Mouse (Mus musculus): ENCODE measurements around the gene F3. TPM values are rescaled to one million over a fixed set of nuclear protein-coding genes. Genes with fewer than 3 reads are reported as not detected.
A peak's percentile ranks its signal among the peaks of the same experiment; 100 is the strongest.

Gene F3
- polyA plus RNA-seq, 1 experiment from 2014 or later = 6.3 TPM

- no peak overlapping the region for H3K4me3 ChIP-seq
- no peak overlapping the region for H3K4me2 ChIP-seq
- no peaks in the 10 kb centered on the region for H3K27me3 ChIP-seq (replicated peaks)
- H3K27ac ChIP-seq (ENCODE audit: poor library complexity, severe bottlenecking) = no peak overlapping the region
- no peaks in the 10 kb centered on the region for H3K9me3 ChIP-seq (replicated peaks)
- H3K9ac ChIP-seq = no peak overlapping the region
- no peaks in the 10 kb centered on the region for H3K36me3 ChIP-seq
- H3K4me1 ChIP-seq (replicated peaks) = no peaks in the 10 kb centered on the region
- no peak for ATAC-seq (ENCODE audit: insufficient number of reproducible peaks, low FRiP score)
- 82% methylated on average over 3 of the region's 3 CpGs for WGBS
Observed at GRCm38 (mm10) chr3:121689697-121690096, 33.6 kb upstream of the F3 start.

DNA sequence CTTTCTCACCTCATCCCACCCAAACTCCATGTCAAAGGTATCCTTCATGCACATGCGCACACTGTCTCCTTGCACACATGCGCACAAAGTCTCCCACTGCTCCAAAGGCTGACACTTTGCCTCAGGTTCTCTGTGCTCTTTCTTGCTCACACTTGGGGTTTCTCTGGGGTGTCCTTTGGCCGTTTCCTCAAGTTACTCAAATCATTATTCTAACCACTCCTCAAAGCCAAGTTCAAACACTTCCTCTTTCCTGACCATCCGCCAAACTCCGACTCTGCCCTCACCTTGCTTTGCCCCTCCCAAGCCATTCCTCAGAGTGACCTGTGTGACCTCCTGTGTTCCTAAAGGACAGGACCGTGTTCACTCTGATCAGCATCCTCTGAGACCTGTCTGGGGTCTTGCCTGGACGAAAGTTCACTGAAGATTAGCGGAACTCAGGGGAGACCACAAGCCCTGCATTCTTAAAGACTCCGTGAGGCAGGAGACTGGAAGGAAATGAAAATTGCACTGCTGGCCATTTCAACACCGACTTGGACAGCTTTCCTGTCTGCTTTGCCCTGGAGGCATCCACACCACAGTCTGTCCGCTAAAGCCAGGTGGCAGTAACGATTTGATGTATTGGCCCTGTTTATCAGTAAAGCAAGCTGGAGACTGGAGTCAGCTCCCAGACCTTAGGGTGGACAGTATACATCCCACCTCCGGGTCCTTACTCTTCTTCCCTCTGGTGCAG is 30.2 kb upstream of the F3 start:
- no peaks in the 10 kb centered on the region for H3K27me3 ChIP-seq (replicated peaks)
- no peak overlapping the region for H3K9ac ChIP-seq
- no peaks in the 10 kb centered on the region for H3K9me3 ChIP-seq (replicated peaks)
- ATAC-seq (ENCODE audit: insufficient number of reproducible peaks, low FRiP score) = no peak
- no peaks in the 10 kb centered on the region for H3K36me3 ChIP-seq
- no peak overlapping the region for H3K27ac ChIP-seq (ENCODE audit: poor library complexity, severe bottlenecking)
- no peak overlapping the region for H3K4me3 ChIP-seq
- no peaks in the 10 kb centered on the region for H3K4me1 ChIP-seq (replicated peaks)
- no peak overlapping the region for H3K4me2 ChIP-seq
- 67% methylated on average over 13 of the region's 13 CpGs for WGBS

DNA sequence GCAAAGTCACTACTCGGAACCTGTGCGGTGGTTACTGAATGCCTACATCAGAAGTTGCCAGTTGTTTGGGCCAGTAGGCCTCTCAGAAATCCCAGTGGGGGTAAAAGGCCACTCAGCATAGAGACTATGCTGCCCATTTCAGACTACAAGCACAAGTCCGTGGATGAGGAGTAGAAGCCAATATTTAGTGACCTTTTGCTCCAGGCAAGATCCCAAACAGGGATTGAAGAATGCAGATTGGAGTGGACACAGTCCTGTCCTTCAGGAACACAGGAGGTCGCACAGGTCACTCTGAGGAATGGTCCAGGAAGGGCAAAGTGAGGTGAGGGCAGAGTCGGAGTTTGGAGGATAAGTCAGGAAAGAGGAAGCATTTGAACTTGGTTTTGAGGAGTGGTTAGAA is 29.6 kb upstream of the F3 start:
- Histone ChIP-seq H3K4me3 (no peak overlapping the region), H3K27ac (ENCODE audit: poor library complexity, severe bottlenecking) (no peak overlapping the region), H3K9ac (no peak overlapping the region), H3K4me1 (replicated peaks) (no peaks in the 10 kb centered on the region), H3K36me3 (no peaks in the 10 kb centered on the region), H3K4me2 (no peak overlapping the region), H3K9me3 (replicated peaks) (no peaks in the 10 kb centered on the region), H3K27me3 (replicated peaks) (no peaks in the 10 kb centered on the region)
- WGBS = 79% methylated on average over 5 of the region's 5 CpGs
- no peak for ATAC-seq (ENCODE audit: insufficient number of reproducible peaks, low FRiP score)

- WGBS = 83% methylated on average over 7 of the region's 7 CpGs
Observed at GRCm38 (mm10) chr3:121697169-121697568, 26.2 kb upstream of the F3 start.

GRCm38 (mm10) chr3:121699401-121699800 is 23.9 kb upstream of the F3 start:
- Histone ChIP-seq H3K36me3 (no peaks in the 10 kb centered on the region), H3K9me3 (replicated peaks) (no peaks in the 10 kb centered on the region), H3K9ac (no peak overlapping the region), H3K27ac (ENCODE audit: poor library complexity, severe bottlenecking) (no peak overlapping the region), H3K4me1 (replicated peaks) (peaks cover 15% of the 10 kb centered on the region), H3K27me3 (replicated peaks) (no peaks in the 10 kb centered on the region), H3K4me2 (no peak overlapping the region), H3K4me3 (no peak overlapping the region)
- WGBS = 75% methylated on average over 4 of the region's 4 CpGs
- ATAC-seq (ENCODE audit: insufficient number of reproducible peaks, low FRiP score) = no peak

More at GRCm38 (mm10) chr3:121697169-121697568, 26.2 kb upstream of the F3 start:
- Histone ChIP-seq H3K4me3 (no peak overlapping the region), H3K4me1 (replicated peaks) (peaks cover 15% of the 10 kb centered on the region), H3K36me3 (no peaks in the 10 kb centered on the region), H3K4me2 (no peak overlapping the region), H3K27me3 (replicated peaks) (no peaks in the 10 kb centered on the region), H3K9ac (no peak overlapping the region), H3K27ac (ENCODE audit: poor library complexity, severe bottlenecking) (no peak overlapping the region), H3K9me3 (replicated peaks) (no peaks in the 10 kb centered on the region)
- no peak for ATAC-seq (ENCODE audit: insufficient number of reproducible peaks, low FRiP score)

DNA sequence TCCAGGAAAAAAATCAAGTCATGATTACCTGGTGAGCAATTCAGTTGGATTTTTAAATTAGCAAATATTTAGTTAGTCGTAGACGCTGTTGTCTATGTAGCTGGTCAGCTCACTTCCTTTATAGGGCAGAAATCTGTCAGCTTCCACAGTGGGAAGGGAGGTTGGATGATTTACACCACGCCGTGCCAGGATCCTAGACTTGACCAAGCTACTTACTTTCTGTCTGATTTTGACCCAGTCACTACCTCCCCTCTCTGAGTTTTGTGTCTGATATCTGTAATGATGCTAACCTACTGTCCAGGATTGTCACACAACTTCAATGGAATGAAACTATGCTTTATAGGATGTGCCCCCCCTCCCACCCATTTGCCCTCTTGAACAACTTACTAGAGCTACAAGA is 23.5 kb upstream of the F3 start:
- H3K4me3 ChIP-seq = no peak overlapping the region
- H3K4me2 ChIP-seq = peak overlapping the region; percentile 41; the same call in 1 of the 2 replicates
- H3K9me3 ChIP-seq (replicated peaks) = no peaks in the 10 kb centered on the region
- 85% methylated on average over 4 of the region's 4 CpGs for WGBS
- peaks cover 15% of the 10 kb centered on the region for H3K4me1 ChIP-seq (replicated peaks)
- H3K9ac ChIP-seq = no peak overlapping the region
- H3K27me3 ChIP-seq (replicated peaks) = no peaks in the 10 kb centered on the region
- no peak for ATAC-seq (ENCODE audit: insufficient number of reproducible peaks, low FRiP score)
- H3K27ac ChIP-seq (ENCODE audit: poor library complexity, severe bottlenecking) = no peak overlapping the region
- no peaks in the 10 kb centered on the region for H3K36me3 ChIP-seq

- peak overlapping the region; percentile 41 for H3K4me2 ChIP-seq
- no peaks in the 10 kb centered on the region for H3K36me3 ChIP-seq
- H3K9ac ChIP-seq = no peak overlapping the region
- no peak for ATAC-seq (ENCODE audit: insufficient number of reproducible peaks, low FRiP score)
- H3K4me3 ChIP-seq = no peak overlapping the region
- 29% methylated on average over 8 of the region's 8 CpGs for WGBS
- no peaks in the 10 kb centered on the region for H3K9me3 ChIP-seq (replicated peaks)
- no peaks in the 10 kb centered on the region for H3K27me3 ChIP-seq (replicated peaks)
- H3K27ac ChIP-seq (ENCODE audit: poor library complexity, severe bottlenecking) = peak overlapping the region; percentile 33; the same call in 1 of the 2 replicates
- peaks cover 15% of the 10 kb centered on the region for H3K4me1 ChIP-seq (replicated peaks)
Observed at GRCm38 (mm10) chr3:121700364-121700952, 22.9 kb upstream of the F3 start.

- H3K36me3 ChIP-seq = no peaks in the 10 kb centered on the region
- H3K4me1 ChIP-seq (replicated peaks) = peaks cover 15% of the 10 kb centered on the region
- H3K9ac ChIP-seq = no peak overlapping the region
- no peak overlapping the region for H3K4me3 ChIP-seq
- H3K9me3 ChIP-seq (replicated peaks) = no peaks in the 10 kb centered on the region
- no peaks in the 10 kb centered on the region for H3K27me3 ChIP-seq (replicated peaks)
- no peak overlapping the region for H3K27ac ChIP-seq (ENCODE audit: poor library complexity, severe bottlenecking)
- no peak overlapping the region for H3K4me2 ChIP-seq
- no peak for ATAC-seq (ENCODE audit: insufficient number of reproducible peaks, low FRiP score)
- WGBS = 66% methylated on average over 7 of the region's 7 CpGs
Observed at GRCm38 (mm10) chr3:121703155-121703879, 20.0 kb upstream of the F3 start.

DNA sequence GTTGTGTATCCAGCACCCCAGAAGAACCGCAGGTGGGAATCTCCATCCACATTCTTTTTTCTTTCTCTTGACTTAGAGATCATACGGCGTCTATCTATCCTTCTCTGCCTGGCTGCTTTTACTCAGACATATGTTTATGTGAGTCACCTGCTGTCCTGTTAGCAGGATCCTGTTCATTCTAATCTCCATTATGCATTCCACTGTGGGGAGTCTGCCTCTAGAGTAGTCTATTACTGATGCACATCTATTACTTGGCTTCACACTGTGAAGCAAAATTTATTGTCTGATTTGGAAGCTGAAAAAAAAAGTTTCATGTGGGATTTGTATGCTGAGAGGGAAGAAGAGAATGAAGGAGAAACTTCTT is 19.5 kb upstream of the F3 start:
- no peaks in the 10 kb centered on the region for H3K9me3 ChIP-seq (replicated peaks)
- no peaks in the 10 kb centered on the region for H3K27me3 ChIP-seq (replicated peaks)
- no peak for ATAC-seq (ENCODE audit: insufficient number of reproducible peaks, low FRiP score)
- no peaks in the 10 kb centered on the region for H3K36me3 ChIP-seq
- no peak overlapping the region for H3K4me2 ChIP-seq
- no peak overlapping the region for H3K9ac ChIP-seq
- 74% methylated on average over 3 of the region's 3 CpGs for WGBS
- no peak overlapping the region for H3K27ac ChIP-seq (ENCODE audit: poor library complexity, severe bottlenecking)
- no peak overlapping the region for H3K4me3 ChIP-seq
- peaks cover 15% of the 10 kb centered on the region for H3K4me1 ChIP-seq (replicated peaks)

- H3K4me2 ChIP-seq = no peak overlapping the region
- ATAC-seq (ENCODE audit: insufficient number of reproducible peaks, low FRiP score) = no peak
- peaks cover 7% of the 10 kb centered on the region for H3K4me1 ChIP-seq (replicated peaks)
- no peaks in the 10 kb centered on the region for H3K27me3 ChIP-seq (replicated peaks)
- H3K36me3 ChIP-seq = no peaks in the 10 kb centered on the region
- H3K9ac ChIP-seq = no peak overlapping the region
- H3K9me3 ChIP-seq (replicated peaks) = no peaks in the 10 kb centered on the region
- no peak overlapping the region for H3K4me3 ChIP-seq
- no peak overlapping the region for H3K27ac ChIP-seq (ENCODE audit: poor library complexity, severe bottlenecking)
- WGBS = 59% methylated on average over 5 of the region's 5 CpGs
Observed at GRCm38 (mm10) chr3:121706087-121706486, 17.2 kb upstream of the F3 start.

- peaks cover 12% of the 10 kb centered on the region for H3K4me1 ChIP-seq (replicated peaks)
- H3K4me2 ChIP-seq = no peak overlapping the region
- H3K9me3 ChIP-seq (replicated peaks) = no peaks in the 10 kb centered on the region
- no peaks in the 10 kb centered on the region for H3K27me3 ChIP-seq (replicated peaks)
- no peak overlapping the region for H3K27ac ChIP-seq (ENCODE audit: poor library complexity, severe bottlenecking)
- WGBS = 79% methylated on average over 4 of the region's 4 CpGs
- H3K36me3 ChIP-seq = no peaks in the 10 kb centered on the region
- no peak overlapping the region for H3K9ac ChIP-seq
- no peak for ATAC-seq (ENCODE audit: insufficient number of reproducible peaks, low FRiP score)
- H3K4me3 ChIP-seq = no peak overlapping the region
Observed at GRCm38 (mm10) chr3:121707106-121707505, 16.2 kb upstream of the F3 start.

Measured in heart, embryonic 12.5 days (tissue).